In genomic region chr2:149873346-149873745, GRCm38 (mm10) we compare ENCODE assay signal across 15 mouse cellular contexts. TPM values are rescaled to one million over a fixed set of nuclear protein-coding genes. Genes with fewer than 3 reads are reported as not detected.
DNase-seq lines count a peak whose midpoint lies in the region; ATAC-seq lines count a peak whose summit lies in the region.
"Had no signal": no experiment of that assay in that cellular context is flagged by ENCODE, and none has a peak within 500 bp of the region (broad histone marks: within the 10 kb centered on the region; RNA-seq: fewer than 3 reads in every experiment).

No protein-coding gene starts in this region.

- H3K4me2 ChIP-seq in heart, embryonic 12.5 days: no peak overlapping the region
- H3K4me2 ChIP-seq in hindbrain, embryonic 12.5 days (replicated peaks): no peak overlapping the region

- H3K27me3 ChIP-seq in heart, embryonic 12.5 days (replicated peaks): no peaks in the 10 kb centered on the region
- H3K27me3 ChIP-seq in hindbrain, embryonic 12.5 days: no peaks in the 10 kb centered on the region

- no peak for DNase-seq in heart, postnatal 36 days
- peak; percentile 54 to 67 for DNase-seq in cerebellum, postnatal 36 days
- peak; percentile 76 to 88 for DNase-seq in layer of hippocampus, adult 8-10 months (ENCODE audit: low spot score in 2 of 2)
- peak; percentile 78 to 91 for DNase-seq in right cerebral cortex, postnatal 10 days (ENCODE audit: low spot score in 2 of 2)
- DNase-seq in lung, postnatal 25 days (ENCODE audit: low spot score): no peak
- DNase-seq in thymus, adult 18-20 months: no peak
- DNase-seq: kidney, adult 11 months; thymus, adult 2 months had no signal

- ATAC-seq in heart, embryonic 12.5 days (ENCODE audit: insufficient number of reproducible peaks, low FRiP score): 0 out of 2 replicates have a peak, but pooled peaks have one; percentile 11
- ATAC-seq in hindbrain, embryonic 12.5 days (ENCODE audit: low FRiP score): no peak
- ATAC-seq: CD4-positive, CD25-positive, alpha-beta regulatory T cell, adult 4 months had no signal

- no peak overlapping the region for H3K9ac ChIP-seq in heart, embryonic 12.5 days
- no peak overlapping the region for H3K9ac ChIP-seq in hindbrain, embryonic 12.5 days

- WGBS in heart, embryonic 12.5 days: 53% methylated on average over 3 of the region's 3 CpGs
- WGBS in hindbrain, embryonic 12.5 days: 91% methylated on average over 3 of the region's 3 CpGs

- no peak overlapping the region for H3K4me3 ChIP-seq in heart, embryonic 12.5 days
- no peak overlapping the region for H3K4me3 ChIP-seq in hindbrain, embryonic 12.5 days
- H3K4me3 ChIP-seq: myocyte had no signal

- no peak overlapping the region for H3K27ac ChIP-seq in heart, embryonic 12.5 days (ENCODE audit: poor library complexity, severe bottlenecking)
- H3K27ac ChIP-seq in hindbrain, embryonic 12.5 days: no peak overlapping the region
- H3K27ac ChIP-seq: macrophage had no signal

- no peaks in the 10 kb centered on the region for H3K36me3 ChIP-seq in heart, embryonic 12.5 days
- no peaks in the 10 kb centered on the region for H3K36me3 ChIP-seq in hindbrain, embryonic 12.5 days

- H3K4me1 ChIP-seq in heart, embryonic 12.5 days (replicated peaks): no peaks in the 10 kb centered on the region; the same call in 1 of the 2 replicates
- H3K4me1 ChIP-seq in hindbrain, embryonic 12.5 days: no peaks in the 10 kb centered on the region

- no peaks in the 10 kb centered on the region for H3K9me3 ChIP-seq in heart, embryonic 12.5 days (replicated peaks)
- H3K9me3 ChIP-seq in hindbrain, embryonic 12.5 days (replicated peaks): no peaks in the 10 kb centered on the region

- intact Hi-C loops in heart, postnatal 36 days (cut with DNase I): no loop called here

RNA-seq across cellular contexts. Expression of gene C530025M09Rik, which starts 42.3 kb away (rescaled TPM):
- polyA plus RNA-seq in heart, embryonic 12.5 days (2016; fragmentation: Nextera tagmentation; extraction: Ambion mirVana): 0.33 and 0.43 TPM in 2 replicates
- not detected for total RNA-seq in heart, postnatal 36 days (2021)
- total RNA-seq in layer of hippocampus, adult 8-10 months (2022): under 1 TPM in 1 of 4 experiments, not detected in 3; 0.52 TPM
- 0.45 and 2.6 TPM in 2 replicates for polyA plus RNA-seq in hindbrain, embryonic 12.5 days (2016; fragmentation: Nextera tagmentation; extraction: Ambion mirVana)
- total RNA-seq: granulocyte monocyte progenitor cell, adult 5-6 weeks; liver, adult 2 months had no signal
- polyA plus RNA-seq: CD4-positive, CD25-positive, alpha-beta regulatory T cell, adult 4 months; liver, adult 2 months; macrophage; myocyte; thymus, adult 2 months had no signal

RNA-seq across cellular contexts. Expression of gene Syndig1, which starts 44.3 kb away (rescaled TPM):
- polyA plus RNA-seq in heart, embryonic 12.5 days (2016; fragmentation: Nextera tagmentation; extraction: Ambion mirVana): 3.4 and 3.6 TPM in 2 replicates
- under 1 TPM in 1 of 2 experiments, not detected in 1; 0.14 TPM for total RNA-seq in heart, postnatal 36 days (2021)
- total RNA-seq in layer of hippocampus, adult 8-10 months (2022): 10 to 100 TPM; 29.0 to 37.5 (median 35.6) TPM
- 13.4 and 16.0 TPM in 2 replicates for polyA plus RNA-seq in hindbrain, embryonic 12.5 days (2016; fragmentation: Nextera tagmentation; extraction: Ambion mirVana)
- total RNA-seq: granulocyte monocyte progenitor cell, adult 5-6 weeks; liver, adult 2 months had no signal
- polyA plus RNA-seq: CD4-positive, CD25-positive, alpha-beta regulatory T cell, adult 4 months; liver, adult 2 months; macrophage; myocyte had no signal

Comparison
In these comparisons a context has a peak if more than half of its experiments do, and no peak if none do; other contexts are left out.
1. DNase-seq: peak in cerebellum, postnatal 36 days (2 of 2), layer of hippocampus, adult 8-10 months (2 of 2) and right cerebral cortex, postnatal 10 days (2 of 2); none in heart, postnatal 36 days (0 of 2), lung, postnatal 25 days (single experiment) and thymus, adult 18-20 months (0 of 2).
2. RNA of gene Syndig1, which starts 44.3 kb away (total RNA-seq): 29.0 to 37.5 TPM in layer of hippocampus, adult 8-10 months; 0.14 TPM in heart, postnatal 36 days; every median in the first group is over 10 times any median in the second.